Mouse (Mus musculus): ENCODE measurements at regions not wholly inside any gene's neighbourhood (a gene's known extent, or its start where the extent isn't known, plus 50 kb on each side); places are given as distances from the start of the nearest gene placed in this dataset.

GRCm38 (mm10) chr15:51681191-51681590, 2203.5 kb upstream of the Gm7489 start:
- TF ChIP-seq CTCF (IDR thresholded peaks at IDR 0.05; ENCODE audit: low read depth, low read length) (no peak), POLR2A (IDR thresholded peaks at IDR 0.05; ENCODE audit: extremely low read depth, insufficient read depth, low read length) (no peak)
